Mouse (Mus musculus) E14TG2a.4 (cell line): Measurements from ENCODE around the gene Scnn1b.

ENCODE experiments used
- H3K27me3 ChIP-seq: 2 replicates; pipeline ENCODE4 v1.6.1; 2014; ENCODE audit warnings: low read length, control low read depth; ENCODE audit not compliant: insufficient read depth
- H3K36me3 ChIP-seq: 2 replicates; pipeline ENCODE4 v1.6.1; 2014; ENCODE audit warnings: low read length, control low read depth; ENCODE audit not compliant: insufficient read depth
- H3K4me1 ChIP-seq: replicated peaks from 2 replicates; pipeline ENCODE4 v1.6.1; 2014; ENCODE audit warnings: low read depth, low read length, control low read depth
- H3K4me3 ChIP-seq: replicated peaks from 2 replicates; pipeline ENCODE4 v1.5.1; 2014; ENCODE audit warnings: mild to moderate bottlenecking, low read length
- H3K9me3 ChIP-seq: 2 replicates; pipeline ENCODE4 v1.6.1; 2014; ENCODE audit warnings: low read length, control low read depth
- CTCF ChIP-seq: conservative IDR thresholded peaks from 2 replicates; pipeline ENCODE4 v1.5.1; 2014; ENCODE audit warnings: low read length
- NANOG ChIP-seq: IDR thresholded peaks from 2 replicates; pipeline ENCODE4 v1.6.1; 2014; ENCODE audit warnings: borderline replicate concordance, low read length, mixed read lengths
- POU5F1 ChIP-seq: IDR thresholded peaks from 2 replicates; pipeline ENCODE4 v1.6.1; 2014; ENCODE audit warnings: low read length, borderline replicate concordance

The Scnn1b gene

DNA sequence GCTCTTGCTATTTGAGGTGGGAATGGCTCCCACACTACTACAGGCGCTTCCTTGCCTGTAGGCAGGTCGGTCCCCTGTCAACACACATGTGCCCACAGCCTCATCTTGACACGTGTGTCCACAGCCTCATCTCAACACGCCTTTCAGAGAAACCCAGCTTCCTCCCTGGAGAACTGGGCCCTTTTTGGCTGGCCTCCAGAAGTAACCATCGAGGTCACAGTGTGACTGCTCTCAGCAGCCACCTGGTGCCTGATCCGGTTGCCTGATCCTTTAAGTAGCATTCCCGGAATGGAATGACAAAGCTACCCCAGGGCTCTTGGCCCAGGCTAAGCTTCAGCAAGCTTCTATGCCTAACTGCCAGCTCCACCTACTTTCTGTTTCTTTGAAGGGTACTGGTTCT, 66.4 kb downstream of the Scnn1b start:
- H3K4me3 ChIP-seq = no peak overlapping the region
- H3K36me3 ChIP-seq = peaks cover 74% of the 10 kb centered on the region
- peaks cover 10% of the 10 kb centered on the region; the same call in 1 of the 2 replicates for H3K4me1 ChIP-seq
- no peaks in the 10 kb centered on the region for H3K27me3 ChIP-seq
- TF ChIP-seq NANOG (no peak), CTCF (no peak), POU5F1 (no peak)
- peaks cover 4% of the 10 kb centered on the region; the same call in 1 of the 2 replicates for H3K9me3 ChIP-seq

DNA sequence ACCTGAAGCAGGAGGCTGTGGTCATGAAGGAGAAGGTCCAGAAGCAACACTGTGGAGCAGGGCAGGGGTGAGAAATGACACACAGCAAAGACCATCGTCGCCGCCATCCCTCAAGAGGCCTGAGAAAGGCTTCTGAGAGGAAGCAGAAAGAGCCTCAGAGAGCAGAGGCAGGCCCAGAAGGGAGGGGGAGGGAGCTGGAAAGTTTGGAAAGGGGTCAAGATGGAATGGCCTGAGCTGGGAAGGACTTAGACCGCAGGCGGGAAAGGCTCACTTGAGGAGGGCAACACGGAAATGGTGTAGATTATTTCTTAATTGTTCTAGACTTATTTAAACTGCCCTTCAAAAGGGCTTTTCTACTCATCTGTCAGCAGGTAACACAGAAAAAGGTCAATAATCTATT, 68.8 kb downstream of the Scnn1b start:
- H3K27me3 ChIP-seq = no peaks in the 10 kb centered on the region
- peaks cover 4% of the 10 kb centered on the region; the same call in 1 of the 2 replicates for H3K9me3 ChIP-seq
- H3K4me3 ChIP-seq = no peak overlapping the region
- peaks cover 71% of the 10 kb centered on the region for H3K36me3 ChIP-seq
- no peak for TF ChIP-seq CTCF
- TF ChIP-seq NANOG = no peak
- no peak for TF ChIP-seq POU5F1
- peaks cover 10% of the 10 kb centered on the region; the same call in 1 of the 2 replicates for H3K4me1 ChIP-seq

DNA sequence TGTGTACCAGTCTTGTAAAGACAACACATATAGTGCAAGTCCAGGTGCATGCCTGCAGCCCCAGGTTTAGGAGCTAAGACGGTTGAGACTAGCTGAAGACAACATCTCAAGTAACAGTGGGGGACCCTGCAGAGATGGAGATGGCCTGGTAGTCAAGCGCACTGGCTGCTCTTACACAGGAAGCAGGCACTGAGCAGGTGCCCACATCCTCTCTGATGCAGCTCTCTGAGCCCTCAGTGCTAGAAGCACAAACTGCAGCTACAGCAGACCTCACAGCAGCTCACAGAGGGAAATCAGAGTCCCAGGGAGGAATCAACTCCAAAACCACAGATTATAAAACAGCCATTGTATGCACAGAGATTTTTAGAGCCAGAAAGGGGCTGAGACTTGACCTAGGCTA, 69.5 kb downstream of the Scnn1b start:
- Histone ChIP-seq H3K27me3 (no peaks in the 10 kb centered on the region), H3K36me3 (peaks cover 67% of the 10 kb centered on the region), H3K9me3 (peaks cover 4% of the 10 kb centered on the region; the same call in 1 of the 2 replicates), H3K4me3 (no peak overlapping the region), H3K4me1 (peaks cover 10% of the 10 kb centered on the region; the same call in 1 of the 2 replicates)
- TF ChIP-seq CTCF (no peak), NANOG (no peak), POU5F1 (no peak)

- Histone ChIP-seq H3K9me3 (peaks cover 4% of the 10 kb centered on the region; the same call in 1 of the 2 replicates), H3K27me3 (no peaks in the 10 kb centered on the region), H3K4me1 (peaks cover 7% of the 10 kb centered on the region; the same call in 1 of the 2 replicates), H3K4me3 (no peak overlapping the region), H3K36me3 (peaks cover 56% of the 10 kb centered on the region)
- TF ChIP-seq NANOG = no peak
- TF ChIP-seq CTCF = no peak
- TF ChIP-seq POU5F1 = no peak
Observed at GRCm38 (mm10) chr7:121935906-121936794, 71.3 kb downstream of the Scnn1b start.

DNA sequence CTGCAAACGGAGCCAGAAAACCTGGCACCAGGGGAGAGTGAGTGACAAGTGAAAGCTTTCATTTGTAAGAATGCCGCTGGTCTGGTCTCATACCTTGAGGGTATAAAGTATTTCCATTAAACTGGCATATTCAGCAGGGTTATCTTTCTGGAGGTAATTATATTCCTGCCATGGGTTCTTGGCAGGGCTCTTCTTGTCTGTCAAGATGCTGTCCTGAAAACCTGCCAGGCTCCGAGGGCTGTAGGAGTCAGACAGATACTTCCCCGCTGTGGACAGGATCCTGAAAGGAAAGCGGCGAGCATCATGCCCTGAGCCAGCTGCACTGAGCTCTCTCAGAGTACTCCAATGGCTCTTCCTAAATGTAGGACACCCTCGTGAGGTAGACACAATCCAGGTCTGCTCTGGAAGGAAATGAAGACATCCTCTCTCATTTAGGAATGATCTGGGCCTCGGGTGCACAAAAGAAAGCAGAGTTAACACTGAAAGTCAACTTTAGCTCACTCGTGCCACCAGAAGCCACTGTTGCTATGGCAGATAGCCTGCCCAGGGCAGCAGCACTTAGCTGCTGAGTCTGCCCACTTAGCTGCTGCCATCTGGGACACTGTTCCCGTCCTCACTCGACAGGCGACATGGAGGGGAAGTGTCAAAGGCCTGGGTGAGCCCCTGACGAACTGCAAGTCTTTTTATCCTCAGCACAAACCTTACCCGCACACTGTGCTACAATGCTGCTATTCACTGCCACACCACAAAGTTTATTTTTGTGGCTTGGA, 72.2 kb downstream of the Scnn1b start:
- Histone ChIP-seq H3K27me3 (no peaks in the 10 kb centered on the region), H3K4me3 (no peak overlapping the region), H3K36me3 (peaks cover 64% of the 10 kb centered on the region), H3K9me3 (peaks cover 4% of the 10 kb centered on the region; the same call in 1 of the 2 replicates), H3K4me1 (no peaks in the 10 kb centered on the region)
- TF ChIP-seq POU5F1 = no peak
- TF ChIP-seq NANOG = no peak
- no peak for TF ChIP-seq CTCF

GRCm38 (mm10) chr7:121938124-121938891, 73.5 kb downstream of the Scnn1b start:
- no peak overlapping the region for H3K4me3 ChIP-seq
- TF ChIP-seq CTCF (no peak), POU5F1 (no peak), NANOG (no peak)
- peaks cover 68% of the 10 kb centered on the region for H3K36me3 ChIP-seq
- H3K4me1 ChIP-seq = no peaks in the 10 kb centered on the region
- no peaks in the 10 kb centered on the region for H3K9me3 ChIP-seq
- no peaks in the 10 kb centered on the region for H3K27me3 ChIP-seq

DNA sequence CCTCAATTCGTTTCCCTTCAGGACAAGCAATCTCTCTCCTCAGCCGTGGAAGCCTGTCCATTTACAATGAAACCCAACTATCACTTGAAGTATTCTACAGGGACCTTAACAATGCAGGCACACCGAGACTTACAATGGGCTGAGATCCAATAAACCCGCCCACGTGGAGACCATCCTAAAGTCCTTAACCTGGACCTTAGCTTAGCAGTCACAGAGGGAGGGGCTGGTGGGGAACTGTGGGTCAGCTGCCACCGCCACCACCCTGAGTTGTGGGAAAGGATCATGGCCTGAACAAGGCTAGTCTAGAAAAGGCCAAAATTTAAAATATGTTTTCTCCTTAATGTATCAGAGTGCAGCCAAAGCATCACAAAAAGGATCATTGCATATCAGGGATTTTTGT, 74.4 kb downstream of the Scnn1b start:
- Histone ChIP-seq H3K4me1 (no peaks in the 10 kb centered on the region), H3K9me3 (no peaks in the 10 kb centered on the region), H3K4me3 (no peak overlapping the region), H3K36me3 (peaks cover 67% of the 10 kb centered on the region), H3K27me3 (no peaks in the 10 kb centered on the region)
- no peak for TF ChIP-seq CTCF
- TF ChIP-seq NANOG = no peak
- TF ChIP-seq POU5F1 = no peak

DNA sequence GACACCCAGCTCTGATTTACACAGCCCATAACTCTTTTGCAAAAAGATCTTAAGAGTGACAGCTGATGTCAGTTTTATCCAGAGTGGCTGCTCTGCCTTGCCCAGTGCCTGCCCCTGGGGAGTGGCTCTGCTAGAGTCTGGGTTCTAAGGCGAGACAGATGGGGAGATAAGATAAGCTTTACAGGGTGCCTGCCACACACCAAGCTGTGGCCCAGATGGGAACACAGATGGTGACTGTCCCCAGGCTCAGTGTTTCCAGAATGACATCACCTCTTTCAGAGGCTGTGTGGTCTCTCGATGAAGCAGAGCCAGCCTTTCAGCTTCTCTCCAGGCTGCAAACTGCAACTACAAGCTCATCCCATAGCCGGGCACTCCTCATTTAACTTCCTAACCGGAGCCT, 74.9 kb downstream of the Scnn1b start:
- Histone ChIP-seq H3K36me3 (peaks cover 63% of the 10 kb centered on the region), H3K9me3 (no peaks in the 10 kb centered on the region), H3K27me3 (no peaks in the 10 kb centered on the region), H3K4me1 (no peaks in the 10 kb centered on the region), H3K4me3 (no peak overlapping the region)
- TF ChIP-seq POU5F1 (no peak), CTCF (no peak), NANOG (no peak)
